Mouse (Mus musculus) 3134 (cell line): ENCODE data around the gene Fam120a.

Experiments used
- DNase-seq: peaks from one replicate; pipeline ENCODE4 v3.0.0-alpha.2; 2011; ENCODE audit warnings: low spot score; ENCODE audit not compliant: insufficient read length; ENCODE audit errors: extremely low read depth

The Fam120a gene

DNA sequence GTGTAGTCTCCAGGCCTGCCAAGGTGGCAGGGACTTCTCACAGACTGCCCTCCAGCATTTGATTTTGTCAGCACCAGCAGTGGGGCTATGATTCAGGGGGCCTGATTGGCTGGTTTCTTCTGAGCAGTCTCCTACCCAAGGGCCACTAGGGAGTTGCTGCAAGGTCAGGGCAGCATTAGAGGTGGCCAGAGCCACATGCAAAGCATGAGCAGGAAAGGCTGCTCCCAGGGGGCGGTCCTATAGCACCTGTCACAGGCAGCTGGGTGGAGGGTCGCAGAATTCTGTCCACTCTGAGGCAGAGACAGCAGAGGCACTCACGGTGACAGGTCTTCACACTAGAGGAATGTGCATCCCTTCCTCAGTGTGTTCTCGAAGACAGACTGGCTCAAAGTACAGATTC, 109.0 kb downstream of the Fam120a start:
- DNase-seq = no peak

DNA sequence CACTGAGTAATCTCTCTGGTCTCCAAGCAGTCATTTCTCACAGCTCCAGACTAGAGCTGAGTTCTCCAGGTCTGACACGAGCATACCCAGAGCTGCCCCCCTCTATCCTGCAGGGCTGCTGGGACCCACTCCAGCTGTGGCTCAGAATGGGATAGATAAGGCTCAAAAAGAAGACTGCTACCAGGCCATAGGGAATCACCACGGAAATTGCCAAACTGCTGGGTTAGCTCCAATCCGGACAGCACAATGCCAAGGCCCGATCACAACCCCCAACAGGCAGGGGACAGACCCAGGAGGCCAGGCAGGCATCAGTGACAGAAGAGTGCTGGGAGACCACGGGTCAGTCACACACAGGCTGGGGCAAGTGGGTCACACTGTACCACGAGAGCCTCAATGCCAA, 109.8 kb downstream of the Fam120a start:
- DNase-seq = no peak

DNA sequence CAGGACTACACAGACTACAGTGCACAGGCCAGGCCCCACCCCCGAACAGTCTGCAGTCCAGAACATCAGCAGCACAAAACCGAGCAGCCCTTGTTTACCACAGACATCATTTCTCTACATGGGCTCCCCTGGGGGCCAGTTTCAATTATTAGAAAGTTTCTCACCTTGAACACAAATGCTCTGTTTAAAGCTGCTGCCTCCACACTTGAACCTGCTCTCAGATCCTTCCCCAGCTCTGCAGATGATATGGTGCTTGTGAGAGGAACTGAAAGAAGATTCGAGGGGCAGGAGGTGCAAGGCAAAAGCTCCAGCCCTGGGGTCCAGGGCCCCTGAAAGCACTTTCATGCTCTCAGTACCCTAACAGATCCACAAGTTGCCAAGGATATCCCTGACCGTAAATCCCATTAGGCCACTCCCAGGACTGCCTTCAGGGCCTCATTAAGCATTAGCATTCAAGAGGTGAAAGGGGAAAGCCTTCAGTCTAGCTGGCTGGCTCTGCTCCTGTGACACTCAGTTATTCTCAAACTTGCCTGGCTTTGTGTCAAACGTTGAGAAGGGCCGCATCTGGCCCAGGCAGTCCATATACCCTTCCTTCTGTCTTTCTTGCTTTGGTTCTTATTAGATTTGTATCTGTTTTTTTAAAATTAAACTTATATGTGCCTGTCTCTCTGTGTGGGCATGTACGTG, 110.4 kb downstream of the Fam120a start:
- no peak for DNase-seq

DNA sequence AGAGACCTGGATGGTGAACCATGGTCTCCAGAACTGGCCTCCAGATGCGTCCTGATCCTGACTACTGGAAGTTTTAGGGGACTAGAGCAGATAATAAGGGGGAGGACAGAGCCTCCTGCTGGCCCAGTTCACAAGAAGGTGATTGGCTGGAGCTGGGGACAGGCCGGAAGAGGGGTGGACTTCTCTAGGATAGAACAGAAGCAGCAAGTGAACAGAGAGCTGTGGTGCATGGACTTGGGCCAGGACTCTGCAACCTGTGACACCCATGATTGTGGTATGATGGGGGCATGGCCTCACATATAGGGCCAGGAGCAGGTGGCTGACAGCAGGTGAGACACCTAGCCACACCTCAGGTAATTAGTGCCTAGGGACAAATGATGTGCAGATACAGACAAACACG, 113.9 kb downstream of the Fam120a start:
- no peak for DNase-seq

DNA sequence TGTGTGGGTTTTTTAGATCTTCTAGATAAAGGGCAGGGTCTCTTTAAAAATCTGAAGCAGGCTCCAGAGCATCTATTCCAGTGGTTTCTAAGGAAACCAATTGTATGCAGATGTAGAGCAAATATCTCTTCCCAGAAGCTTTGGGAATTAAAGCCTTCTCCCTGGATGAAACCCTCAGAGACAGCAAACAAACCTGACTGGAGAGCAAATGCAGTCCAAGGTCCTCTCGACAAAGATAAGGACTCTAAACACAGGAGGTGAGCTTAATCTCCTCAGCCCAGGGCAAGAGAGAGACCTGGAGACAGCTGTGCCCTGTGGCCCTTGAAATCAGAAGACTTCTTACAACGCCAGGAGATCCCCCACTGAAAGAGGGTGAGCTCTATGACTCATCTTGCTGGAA, 114.3 kb downstream of the Fam120a start:
- DNase-seq = no peak

DNA sequence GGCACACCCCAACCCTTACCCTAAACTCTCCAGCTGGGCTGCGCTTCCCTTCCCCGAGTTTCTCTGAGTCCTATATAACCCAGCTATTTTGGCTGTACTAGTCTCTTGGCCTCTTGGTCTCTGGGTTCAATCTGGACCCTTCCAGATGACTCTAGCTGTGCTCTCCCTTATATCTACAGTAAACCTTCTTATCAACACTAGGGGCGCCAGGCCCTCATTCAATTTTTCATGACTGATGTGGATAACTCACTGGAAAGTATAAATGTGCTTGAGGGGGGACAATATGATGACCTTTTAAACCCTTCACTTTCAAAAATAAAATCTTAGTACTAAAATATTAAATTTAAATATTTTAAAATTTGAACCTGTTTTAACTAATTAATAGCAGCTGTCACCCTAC, 115.0 kb downstream of the Fam120a start:
- no peak for DNase-seq

DNA sequence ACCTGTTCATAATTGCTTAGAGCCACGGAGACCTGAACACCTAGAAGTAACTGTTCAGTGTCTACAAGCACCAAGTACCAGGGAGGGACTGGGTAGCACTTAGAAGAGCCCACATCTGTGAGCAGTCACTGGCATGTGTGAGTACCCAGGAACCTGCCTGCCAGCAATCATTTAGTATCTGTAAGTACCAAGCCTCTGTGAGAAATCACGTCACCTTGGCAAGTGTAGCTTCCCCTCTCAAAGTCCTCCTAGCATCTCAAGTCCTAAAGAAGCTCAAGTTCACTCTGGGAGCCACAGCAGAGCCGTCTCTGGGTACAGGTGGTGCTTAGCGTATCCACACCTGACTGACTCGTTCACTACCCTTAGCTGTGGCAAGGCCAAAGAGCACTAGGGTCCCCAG, 116.1 kb downstream of the Fam120a start:
- DNase-seq = no peak

DNA sequence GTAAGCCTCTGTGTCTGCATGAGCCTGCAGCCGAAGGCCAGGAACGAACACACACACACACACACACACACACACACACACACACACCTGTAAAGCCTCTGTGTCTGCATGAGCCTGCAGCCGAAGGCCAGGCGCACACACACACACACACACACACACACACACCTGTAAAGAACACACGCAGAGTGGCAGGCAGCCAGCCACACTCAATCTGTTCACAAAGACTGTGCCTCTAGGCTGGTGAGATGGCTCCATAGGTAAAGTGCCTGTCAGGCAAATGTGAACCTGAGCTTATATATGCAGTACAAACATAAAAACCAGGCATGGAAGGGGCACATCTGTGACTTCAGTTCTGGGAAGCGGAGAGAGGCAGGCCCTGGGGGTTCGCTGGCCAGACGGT, 117.0 kb downstream of the Fam120a start:
- DNase-seq = no peak

DNA sequence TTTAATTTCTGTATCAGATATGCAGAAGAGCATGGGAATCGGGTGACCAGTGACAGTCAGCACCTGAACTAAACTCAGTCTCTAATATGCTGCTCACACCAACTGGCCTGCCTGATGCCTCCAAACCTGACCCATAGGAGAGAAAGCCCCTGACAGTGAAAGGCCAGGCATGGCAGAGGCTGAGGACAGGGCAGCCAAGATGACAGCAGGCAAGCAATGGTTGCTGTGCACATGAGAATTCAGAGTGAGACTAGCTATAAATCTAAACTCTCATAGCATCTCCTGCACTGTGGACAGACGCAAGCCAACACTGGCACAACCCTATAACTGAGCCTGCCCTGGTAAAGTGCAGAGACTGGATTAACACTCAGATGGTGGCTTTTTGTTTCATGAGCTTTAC, 117.5 kb downstream of the Fam120a start:
- DNase-seq = no peak

DNA sequence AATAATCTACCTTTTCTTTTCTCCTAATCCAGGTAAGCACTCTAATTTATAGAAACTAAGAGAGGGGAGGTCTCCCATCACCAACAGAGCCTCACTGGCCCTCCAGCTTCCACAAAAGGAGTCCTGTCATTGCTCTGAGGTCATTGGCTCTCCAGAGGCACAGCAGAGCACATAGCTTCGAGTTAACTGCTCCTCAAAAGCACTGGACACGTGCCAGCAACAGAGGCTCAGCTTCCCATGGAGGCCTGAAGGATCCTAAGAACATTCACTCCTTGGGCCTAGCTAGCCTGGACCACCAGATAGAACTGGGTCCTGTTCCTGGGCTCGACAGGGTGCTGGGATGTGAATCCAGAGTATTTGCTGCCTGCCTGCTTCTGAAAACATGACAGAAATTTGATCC, 118.7 kb downstream of the Fam120a start:
- DNase-seq = no peak

DNA sequence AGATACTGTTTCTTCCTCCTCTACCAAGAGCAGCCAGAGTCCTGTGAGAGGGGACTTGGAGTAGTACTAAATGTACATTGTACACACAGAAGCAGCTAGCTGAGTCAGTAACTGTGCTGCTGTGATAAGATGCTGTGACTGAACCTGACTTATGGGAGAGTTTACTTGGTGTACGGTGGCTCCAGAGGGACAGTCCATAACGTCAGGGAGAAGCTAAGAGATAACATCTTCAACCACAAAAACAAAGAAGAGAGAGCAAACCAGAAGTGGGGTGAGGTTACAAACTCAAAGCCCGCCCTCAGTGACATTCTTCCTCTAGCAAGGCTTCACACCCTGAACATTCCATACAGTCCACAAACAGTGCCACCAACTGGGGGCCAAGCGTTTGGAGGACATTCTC, 122.5 kb downstream of the Fam120a start:
- DNase-seq = no peak

DNA sequence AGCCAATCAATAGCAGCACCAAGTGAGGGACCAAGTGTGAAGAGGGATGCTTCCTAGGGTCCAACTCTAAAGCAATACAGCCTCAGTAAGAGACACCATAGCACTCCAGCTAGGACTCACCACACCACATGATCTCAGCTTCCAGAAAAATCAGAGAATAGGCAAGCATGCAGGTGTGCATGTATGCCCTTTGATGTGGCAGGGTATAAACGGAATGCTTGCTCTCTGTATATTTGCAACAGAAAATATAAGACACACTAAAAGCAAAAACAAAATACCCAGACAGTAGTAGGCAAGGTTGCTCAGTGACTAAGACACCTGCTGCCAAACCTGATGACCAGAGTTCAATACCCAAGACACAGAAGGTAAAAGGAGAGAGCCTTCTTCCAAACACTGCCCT, 124.3 kb downstream of the Fam120a start:
- no peak for DNase-seq

DNA sequence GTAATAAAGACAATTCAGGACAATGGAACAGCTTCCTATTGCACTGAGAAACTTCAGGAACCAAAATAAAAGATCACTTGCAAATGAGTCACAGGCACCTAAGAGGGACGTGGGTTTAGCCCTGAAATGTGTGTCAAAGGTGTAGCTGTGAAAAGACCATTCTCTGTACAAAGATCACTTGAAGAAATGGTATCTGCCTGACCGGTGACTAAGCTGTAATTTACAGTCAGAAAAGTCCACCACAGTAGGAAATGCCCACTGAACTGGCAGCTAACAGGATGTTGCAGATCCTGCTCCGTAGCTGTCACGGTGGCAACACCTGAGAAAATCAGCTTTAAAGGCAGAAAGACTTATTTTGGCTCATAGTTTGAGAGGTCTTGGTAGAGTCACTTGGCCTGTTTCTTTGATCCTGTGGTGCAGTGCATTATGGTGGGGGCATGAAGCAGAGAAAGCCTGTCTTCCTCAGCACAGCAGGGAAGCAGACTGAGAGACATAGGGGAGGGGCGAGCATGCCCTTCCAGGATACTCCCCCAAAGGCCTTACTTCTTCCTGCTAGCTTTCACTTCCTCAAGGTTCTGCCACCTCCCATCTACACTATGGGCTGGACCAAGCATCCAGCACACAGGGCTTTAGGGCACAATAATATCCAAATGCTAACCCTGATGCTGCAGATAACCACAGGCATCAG, 125.8 kb downstream of the Fam120a start:
- no peak for DNase-seq

DNA sequence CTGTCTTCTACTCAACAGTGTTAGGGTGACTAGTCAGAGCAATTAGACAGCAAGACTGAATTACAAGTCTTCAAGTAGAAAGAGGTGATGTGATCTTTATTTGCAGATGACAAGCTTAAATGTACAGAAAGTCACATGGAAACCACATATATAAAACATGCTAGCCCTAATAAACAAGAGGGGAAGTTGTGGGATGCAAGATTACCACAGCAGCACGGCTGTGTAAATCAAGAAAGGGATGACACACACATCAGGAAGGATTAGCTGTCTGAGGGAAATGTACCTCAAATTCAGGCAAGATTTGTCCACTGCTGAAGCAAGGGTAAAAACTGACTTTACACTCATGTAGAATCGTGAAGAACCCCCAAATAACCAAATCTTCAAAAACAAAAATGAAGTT, 129.5 kb downstream of the Fam120a start:
- DNase-seq = no peak

DNA sequence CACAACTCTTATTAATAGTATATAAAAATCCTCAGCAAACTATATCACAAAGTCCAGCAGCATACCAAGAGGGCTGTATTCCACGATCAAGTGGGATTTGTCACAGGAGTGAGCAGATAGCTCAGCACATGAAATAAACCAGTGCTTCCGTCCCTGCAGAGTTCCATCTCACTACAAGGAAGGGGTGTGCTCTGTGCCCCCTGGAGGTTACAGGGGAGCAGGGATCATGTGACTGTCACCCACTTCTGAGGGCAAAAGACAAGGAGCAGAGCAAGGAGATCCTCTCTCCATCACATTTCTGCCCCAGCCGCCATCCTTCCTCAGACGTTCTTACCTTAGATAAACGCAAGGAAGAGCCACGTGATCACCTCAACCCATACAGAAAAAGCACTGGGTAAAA, 130.3 kb downstream of the Fam120a start:
- DNase-seq = no peak

DNA sequence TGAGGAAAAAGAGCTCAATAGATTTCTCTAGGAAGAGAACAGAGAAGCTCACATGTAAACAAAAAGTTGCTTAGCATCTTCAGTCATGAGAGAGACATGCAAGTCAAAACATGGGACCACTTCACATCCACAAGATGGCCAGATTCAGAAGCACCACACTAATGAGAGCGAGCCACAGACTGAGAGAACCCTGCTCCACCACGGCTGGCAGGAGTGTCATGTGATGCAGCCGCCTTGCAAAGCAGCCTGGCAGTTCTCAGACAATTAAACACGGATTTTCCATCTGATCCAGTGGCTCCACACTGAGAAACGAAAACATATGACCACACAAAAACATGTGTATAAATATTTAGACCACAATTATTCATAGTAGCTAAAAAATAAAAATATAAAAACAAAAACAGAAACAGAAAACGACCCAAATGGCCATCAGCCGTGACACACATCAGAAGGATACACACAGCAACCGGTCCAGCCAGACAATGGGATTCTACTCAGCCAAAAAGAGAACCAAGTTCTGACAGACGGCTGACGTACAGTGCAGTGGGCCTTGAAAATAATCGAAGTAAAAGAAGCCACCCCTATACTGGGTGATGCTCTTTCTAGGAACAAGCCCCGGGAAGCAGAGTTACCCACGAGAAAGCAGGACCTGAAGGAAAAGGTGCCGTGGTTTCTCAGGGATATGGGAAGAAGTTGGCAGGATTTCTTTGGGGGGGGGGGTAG, 137.1 kb downstream of the Fam120a start:
- DNase-seq = no peak

DNA sequence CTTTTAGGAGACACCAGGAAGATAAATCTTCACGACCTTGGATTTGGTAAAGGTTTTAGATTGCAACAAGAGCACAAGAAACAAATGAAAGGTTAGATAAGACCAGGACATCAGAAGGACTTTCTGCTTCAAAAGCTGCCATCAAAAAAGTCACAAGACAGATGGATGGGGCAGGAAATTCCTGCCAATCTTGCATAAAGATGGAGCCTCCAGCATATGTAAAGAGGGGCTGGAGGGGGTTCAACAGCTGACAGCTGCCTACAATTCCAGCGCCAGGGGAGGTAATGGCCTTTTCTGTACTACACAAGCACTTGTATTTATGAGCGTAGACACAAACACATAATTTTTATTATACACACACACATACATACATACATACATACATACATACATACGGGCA, 138.0 kb downstream of the Fam120a start:
- no peak for DNase-seq
